Mouse (Mus musculus): Measurements from ENCODE around the gene Olfr1085.
"Not testable (repeated sequence)": the region's sequence is repeated elsewhere in the genome, so short reads cannot be mapped to it uniquely, and the experiment has no call there.

The Olfr1085 gene

GRCm38 (mm10) chr2:86661919-86662318 is at the start of gene Olfr1085:
Gene Olfr1085 (minus strand): TSS chr2:86662019.
- no peak for DNase-seq (ENCODE audit: low spot score)

GRCm38 (mm10) chr2:86698295-86698694 is 36.5 kb upstream of the Olfr1085 start, which contains the start of gene Olfr1087:
Gene Olfr1087 (minus strand): TSS chr2:86698395.
- no peak for DNase-seq (ENCODE audit: low spot score)

GRCm38 (mm10) chr2:86679992-86680391 is 18.2 kb upstream of the Olfr1085 start, which contains the start of gene Olfr1086:
Gene Olfr1086 (minus strand): TSS chr2:86680092.
- no peak for DNase-seq (ENCODE audit: low spot score)

GRCm38 (mm10) chr2:86639625-86640024 is 22.2 kb downstream of the Olfr1085 start, which contains the start of gene Olfr1084:
Gene Olfr1084 (minus strand): TSS chr2:86639725.
- DNase-seq (ENCODE audit: low spot score), result not testable (repeated sequence)
